Mouse (Mus musculus) testis, adult 2 months (tissue): ENCODE data around the gene Hdac11.

Source experiments
- CTCF ChIP-seq: fragments of 200-500 bp; IDR thresholded peaks from 2 replicates; pipeline ENCODE4 v1.5.1; 2012; ENCODE audit warnings: low read depth, mild to moderate bottlenecking, inconsistent platforms, low read length, moderate library complexity; ENCODE audit not compliant: control insufficient read depth, insufficient read depth, insufficient replicate concordance
- POLR2A ChIP-seq: fragments of 200-500 bp; IDR thresholded peaks from 2 replicates; pipeline ENCODE4 v1.6.1; 2012; ENCODE audit warnings: low read depth, mild to moderate bottlenecking, inconsistent platforms, low read length, moderate library complexity; ENCODE audit not compliant: control insufficient read depth

- TF ChIP-seq CTCF (no peak), POLR2A (no peak)
Observed at GRCm38 (mm10) chr6:91172381-91172780, 15.9 kb downstream of the Hdac11 start.
